Mouse (Mus musculus) cerebellum, adult 8-10 months (tissue): ENCODE data around the gene Paxx.

Experiments
- DNase-seq: peaks from one replicate; pipeline ENCODE4 v3.0.0; 2022

Gene Paxx

GRCm38 (mm10) chr2:25480541-25480940 lies 19.6 kb upstream of the Paxx start:
- no peak for DNase-seq

GRCm38 (mm10) chr2:25479551-25480311 lies 18.8 kb upstream of the Paxx start:
- no peak for DNase-seq

GRCm38 (mm10) chr2:25477967-25478675 lies 17.2 kb upstream of the Paxx start:
- DNase-seq = peak; percentile 96

GRCm38 (mm10) chr2:25477541-25477940 lies 16.6 kb upstream of the Paxx start:
- no peak for DNase-seq

- no peak for DNase-seq
These were observed 11.7 kb upstream of the Paxx start for GRCm38 (mm10) chr2:25472550-25472949.

- no peak for DNase-seq
These were observed 9.1 kb upstream of the Paxx start, which contains the start of gene Ptgds for GRCm38 (mm10) chr2:25469969-25470368. TSS of gene Ptgds (minus strand) at chr2:25470046.

GRCm38 (mm10) chr2:25468962-25469915 lies 8.3 kb upstream of the Paxx start:
- DNase-seq = peak; percentile 69

GRCm38 (mm10) chr2:25467606-25468303 lies 6.9 kb upstream of the Paxx start:
- DNase-seq = no peak

- DNase-seq = no peak
These were observed 5.1 kb upstream of the Paxx start for GRCm38 (mm10) chr2:25465816-25466635.

GRCm38 (mm10) chr2:25465256-25465655 lies 4.4 kb upstream of the Paxx start:
- DNase-seq = no peak

- peak; percentile 62 for DNase-seq
These were observed 2.7 kb upstream of the Paxx start for GRCm38 (mm10) chr2:25463630-25464029.

- DNase-seq = no peak
These were observed 513 bp upstream of the Paxx start for GRCm38 (mm10) chr2:25461407-25461806.

- no peak for DNase-seq
These were observed 759 bp downstream of the Paxx start for GRCm38 (mm10) chr2:25460135-25460534.

- DNase-seq = no peak
These were observed 2.0 kb downstream of the Paxx start for GRCm38 (mm10) chr2:25458911-25459310.

GRCm38 (mm10) chr2:25457022-25457896 lies 3.6 kb downstream of the Paxx start:
- DNase-seq = no peak

GRCm38 (mm10) chr2:25456205-25456953 lies 4.5 kb downstream of the Paxx start, which contains the start of gene Clic3:
TSS of gene Clic3 (plus strand) at chr2:25456838.
- no peak for DNase-seq

GRCm38 (mm10) chr2:25452951-25453350 lies 7.9 kb downstream of the Paxx start:
- no peak for DNase-seq

- no peak for DNase-seq
These were observed 9.8 kb downstream of the Paxx start for GRCm38 (mm10) chr2:25450853-25451647.

GRCm38 (mm10) chr2:25442682-25443081 lies 18.2 kb downstream of the Paxx start:
- no peak for DNase-seq
